Mouse (Mus musculus): ENCODE data around the gene Gm4175.
"Not testable (repeated sequence)": the region's sequence is repeated elsewhere in the genome, so short reads cannot be mapped to it uniquely, and the experiment has no call there.

The Gm4175 gene

GRCm38 (mm10) chr7:21761375-21761774 is at the start of gene Gm4175:
Gene Gm4175 (minus strand): TSS chr7:21761475.
- DNase-seq (ENCODE audit: low spot score), result not testable (repeated sequence)

- not testable (repeated sequence) for DNase-seq (ENCODE audit: low spot score)
These were observed 35.4 kb upstream of the Gm4175 start, which contains the start of gene Gm4177 for GRCm38 (mm10) chr7:21796628-21797027. Gene Gm4177 (minus strand): TSS chr7:21796728.

All from yolk sac, embryonic 10.5 days (tissue).